Mouse (Mus musculus): ENCODE data around the gene Runx2.

DNA sequence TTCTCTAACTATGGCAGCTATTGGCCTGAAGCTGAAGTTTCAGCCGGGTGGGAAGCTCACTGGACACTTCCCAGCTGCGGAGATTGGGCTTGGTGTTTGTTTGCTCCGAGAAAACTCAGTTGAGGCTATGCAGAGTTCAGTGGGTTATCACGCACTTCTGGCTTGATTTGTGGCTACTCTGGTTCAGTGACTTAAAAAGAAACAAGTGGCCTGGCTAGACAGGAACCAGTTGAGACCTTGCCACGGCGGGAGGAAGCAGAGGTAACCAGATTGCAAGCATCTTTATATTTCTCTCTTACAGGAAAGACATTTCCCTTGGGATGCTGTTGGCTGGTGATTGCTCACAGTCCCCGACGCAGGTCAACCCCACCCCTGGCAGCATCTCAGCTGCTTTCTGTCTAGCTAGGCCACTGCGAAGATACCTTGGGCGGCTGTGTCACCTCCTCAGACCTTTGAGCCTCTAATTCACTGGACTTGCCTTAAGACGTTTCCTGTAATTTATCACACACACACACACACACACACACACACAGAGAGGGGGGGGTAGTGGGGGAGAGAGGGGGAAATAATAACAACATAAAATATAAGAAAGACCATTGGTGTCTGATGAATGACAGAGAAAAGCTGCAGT is 324.3 kb downstream of the Runx2 start:
- no peak for TF ChIP-seq CTCF (IDR thresholded peaks at IDR 0.05; ENCODE audit: low read depth, low read length)
- no peak for TF ChIP-seq POLR2A (IDR thresholded peaks at IDR 0.05; ENCODE audit: borderline replicate concordance, low read depth, low read length)

All from bone marrow macrophage, adult 2 months (primary cell).